Mouse (Mus musculus) heart, embryonic 11.5 days (tissue): ENCODE measurements at regions not wholly inside any gene's neighbourhood (a gene's known extent, or its start where the extent isn't known, plus 50 kb on each side); places are given as distances from the start of the nearest gene placed in this dataset.
A peak's percentile ranks its signal among the peaks of the same experiment; 100 is the strongest.
"Not testable (repeated sequence)": the region's sequence is repeated elsewhere in the genome, so short reads cannot be mapped to it uniquely, and the experiment has no call there.

Source experiments
- ATAC-seq: fragments of 200-750 bp; cut with Nextera tagmentation; replicated peaks from 2 replicates; pipeline ENCODE4 v1.8.0; 2017; ENCODE audit warnings: moderate library complexity; ENCODE audit not compliant: insufficient number of reproducible peaks, low FRiP score, low TSS enrichment
- H3K27ac ChIP-seq: fragments of 300-500 bp; sonication (generic); 2 replicates; pipeline ENCODE4 v1.5.1; 2014; ENCODE audit warnings: mild to moderate bottlenecking, low read depth, low read length
- H3K27me3 ChIP-seq: fragments of 300-500 bp; sonication (generic); 2 replicates; pipeline ENCODE4 v1.6.1; 2014; ENCODE audit warnings: mild to moderate bottlenecking, low read length, mixed read lengths; ENCODE audit not compliant: control insufficient read depth, insufficient read depth
- H3K36me3 ChIP-seq: fragments of 300-500 bp; sonication (generic); 2 replicates; pipeline ENCODE4 v1.6.1; 2014; ENCODE audit warnings: mild to moderate bottlenecking, low read length, moderate library complexity, mixed read lengths; ENCODE audit not compliant: control insufficient read depth, insufficient read depth
- H3K4me1 ChIP-seq: fragments of 300-500 bp; sonication (generic); 2 replicates; pipeline ENCODE4 v1.6.1; 2014; ENCODE audit warnings: low read length; ENCODE audit not compliant: control insufficient read depth, insufficient read depth
- H3K4me2 ChIP-seq: fragments of 300-500 bp; sonication (generic); 2 replicates; pipeline ENCODE4 v1.6.1; 2014; ENCODE audit warnings: mild to moderate bottlenecking, moderate library complexity
- H3K4me3 ChIP-seq: fragments of 300-500 bp; sonication (generic); 2 replicates; pipeline ENCODE4 v1.5.1; 2014; ENCODE audit warnings: low read depth, low read length
- H3K9ac ChIP-seq: fragments of 300-500 bp; sonication (generic); 2 replicates; pipeline ENCODE4 v1.6.1; 2014; ENCODE audit warnings: mild to moderate bottlenecking, low read depth, low read length, moderate library complexity
- H3K9me3 ChIP-seq: fragments of 300-500 bp; sonication (generic); replicated peaks from 2 replicates; pipeline ENCODE4 v1.6.1; 2016; ENCODE audit warnings: low read length; ENCODE audit not compliant: control insufficient read depth
- WGBS: fragments of 180-500 bp; shearing (Covaris S2); extraction: QIAGEN DNeasy Blood & Tissue Kit; methylation state at CpG from one replicate; pipeline ENCODE4 v1.1.7; 2014; ENCODE audit not compliant: insufficient replicate concordance; 5-methylcytosine and 5-hydroxymethylcytosine counted together

GRCm38 (mm10) chr14:52580319-52580718 is 84.8 kb upstream of the Olfr1507 start:
- ATAC-seq: no peak
- H3K9me3 ChIP-seq: no peaks in the 10 kb centered on the region
- no peak overlapping the region for H3K27ac ChIP-seq
- H3K4me3 ChIP-seq: no peak overlapping the region
- 34% methylated on average over 3 of the region's 3 CpGs for WGBS
- H3K9ac ChIP-seq: no peak overlapping the region
- no peaks in the 10 kb centered on the region for H3K4me1 ChIP-seq
- H3K27me3 ChIP-seq: no peaks in the 10 kb centered on the region
- H3K36me3 ChIP-seq: no peaks in the 10 kb centered on the region
- H3K4me2 ChIP-seq: no peak overlapping the region

GRCm38 (mm10) chr14:52566920-52567319 is 71.4 kb upstream of the Olfr1507 start:
- H3K4me2 ChIP-seq: no peak overlapping the region
- H3K27ac ChIP-seq: no peak overlapping the region
- no peaks in the 10 kb centered on the region for H3K4me1 ChIP-seq
- H3K4me3 ChIP-seq: no peak overlapping the region
- no peaks in the 10 kb centered on the region for H3K9me3 ChIP-seq
- 74% methylated on average over 5 of the region's 5 CpGs for WGBS
- ATAC-seq: 0 out of 2 replicates have a peak, but pooled peaks have one; percentile 4
- no peak overlapping the region for H3K9ac ChIP-seq
- no peaks in the 10 kb centered on the region for H3K27me3 ChIP-seq
- H3K36me3 ChIP-seq: no peaks in the 10 kb centered on the region

GRCm38 (mm10) chr14:52565606-52566005 is 70.1 kb upstream of the Olfr1507 start:
- Histone ChIP-seq H3K9ac (no peak overlapping the region), H3K36me3 (no peaks in the 10 kb centered on the region), H3K9me3 (no peaks in the 10 kb centered on the region), H3K4me2 (no peak overlapping the region), H3K4me3 (no peak overlapping the region), H3K27ac (no peak overlapping the region), H3K4me1 (no peaks in the 10 kb centered on the region), H3K27me3 (no peaks in the 10 kb centered on the region)
- WGBS: 60% methylated on average over 4 of the region's 4 CpGs
- no peak for ATAC-seq

GRCm38 (mm10) chr14:52556340-52556739 is 60.8 kb upstream of the Olfr1507 start:
- not testable (repeated sequence) for ATAC-seq, H3K27ac ChIP-seq, H3K9ac ChIP-seq, H3K9me3 ChIP-seq, H3K36me3 ChIP-seq, H3K4me3 ChIP-seq, H3K27me3 ChIP-seq, H3K4me1 ChIP-seq, H3K4me2 ChIP-seq
- WGBS: 85% methylated on average over 13 of the region's 13 CpGs

- Histone ChIP-seq H3K27ac (no peak overlapping the region), H3K9me3 (no peaks in the 10 kb centered on the region), H3K36me3 (no peaks in the 10 kb centered on the region), H3K4me3 (no peak overlapping the region), H3K27me3 (no peaks in the 10 kb centered on the region), H3K9ac (no peak overlapping the region), H3K4me1 (no peaks in the 10 kb centered on the region), H3K4me2 (no peak overlapping the region)
- ATAC-seq: no peak
These were observed 57.9 kb upstream of the Olfr1507 start for GRCm38 (mm10) chr14:52553399-52553798.

- Histone ChIP-seq H3K4me3 (no peak overlapping the region), H3K4me2 (no peak overlapping the region), H3K9me3 (no peaks in the 10 kb centered on the region), H3K36me3 (no peaks in the 10 kb centered on the region), H3K27me3 (no peaks in the 10 kb centered on the region), H3K9ac (no peak overlapping the region), H3K27ac (no peak overlapping the region), H3K4me1 (no peaks in the 10 kb centered on the region)
- WGBS: 70% methylated on average over 1 of the region's 1 CpGs
- ATAC-seq: no peak
These were observed 52.4 kb upstream of the Olfr1507 start for GRCm38 (mm10) chr14:52547933-52548332.
